ENCODE assay signal across 15 mouse cellular contexts in genomic region chr16:92786883-92787321, GRCm38 (mm10). TPM values are rescaled to one million over a fixed set of nuclear protein-coding genes. Genes with fewer than 3 reads are reported as not detected.
A peak's percentile ranks its signal among the peaks of the same experiment; 100 is the strongest.
DNase-seq lines count a peak whose midpoint lies in the region; ATAC-seq and TF ChIP-seq lines count a peak whose summit lies in the region.
"Had no signal": no experiment of that assay in that cellular context is flagged by ENCODE, and none has a peak within 500 bp of the region (broad histone marks: within the 10 kb centered on the region; RNA-seq: fewer than 3 reads in every experiment).

No protein-coding gene starts in this region.

- peak; percentile 74 for ATAC-seq in G1E (ENCODE audit: extremely low read depth, insufficient number of reproducible peaks, low FRiP score, poor library complexity, severe bottlenecking)
- peak; percentile 72 for ATAC-seq in inflammation-experienced regulatory T-cells, adult 6 months
- ATAC-seq in monocyte, adult 5-6 weeks (replicated peaks; ENCODE audit: insufficient number of reproducible peaks, low FRiP score, low TSS enrichment, poor library complexity, severe bottlenecking): 0 out of 2 replicates have a peak, but pooled peaks have one; percentile 45
- ATAC-seq in frontal cortex, adult (ENCODE audit: low TSS enrichment): no peak
- ATAC-seq in forebrain, embryonic 16.5 days: no peak

- H3K9me3 ChIP-seq in G1E (replicated peaks): no peaks in the 10 kb centered on the region
- H3K9me3 ChIP-seq in forebrain, embryonic 16.5 days (ENCODE audit: control insufficient read depth, low read length): no peaks in the 10 kb centered on the region
- H3K9me3 ChIP-seq: heart, embryonic 10.5 days; hindbrain, embryonic 12.5 days; stomach, embryonic 15.5 days had no signal

- peaks cover 88% of the 10 kb centered on the region for H3K36me3 ChIP-seq in G1E (replicated peaks)
- no peaks in the 10 kb centered on the region for H3K36me3 ChIP-seq in forebrain, embryonic 16.5 days (ENCODE audit: control insufficient read depth, insufficient read depth)
- H3K36me3 ChIP-seq: heart, embryonic 10.5 days; hindbrain, embryonic 12.5 days; stomach, embryonic 15.5 days had no signal

- H3K27me3 ChIP-seq in G1E (ENCODE audit: insufficient read depth, low read length): no peaks in the 10 kb centered on the region
- H3K27me3 ChIP-seq in forebrain, embryonic 16.5 days (replicated peaks; ENCODE audit: control insufficient read depth, insufficient read depth, low read length): no peaks in the 10 kb centered on the region
- H3K27me3 ChIP-seq: hindbrain, embryonic 12.5 days; stomach, embryonic 15.5 days had no signal

- H3K4me3 ChIP-seq in G1E (ENCODE audit: low read depth, low read length): no peak overlapping the region; the same call in 1 of the 2 replicates
- H3K4me3 ChIP-seq in forebrain, embryonic 16.5 days (replicated peaks; ENCODE audit: low read length): no peak overlapping the region
- H3K4me3 ChIP-seq: heart, embryonic 10.5 days; hindbrain, embryonic 12.5 days; layer of hippocampus, adult 2 months; stomach, embryonic 15.5 days had no signal

- TF ChIP-seq CTCF in G1E (IDR thresholded peaks at IDR 0.05; ENCODE audit: low read depth, low read length): no peak

- DNase-seq in lung, postnatal 36 days: peak; percentile 45
- no peak for DNase-seq in lung, postnatal 10 days
- DNase-seq in G1E (ENCODE audit: low spot score): peak; percentile 46
- DNase-seq in urinary bladder, postnatal 25 days (ENCODE audit: low spot score): no peak
- DNase-seq: cerebellum, adult 2 months; kidney, adult 8-10 months had no signal

- H3K27ac ChIP-seq in forebrain, embryonic 16.5 days (ENCODE audit: low read length): no peak overlapping the region
- H3K27ac ChIP-seq: heart, embryonic 10.5 days; hindbrain, embryonic 12.5 days; layer of hippocampus, adult 2 months had no signal

- peaks cover 93% of the 10 kb centered on the region for H3K4me1 ChIP-seq in G1E (ENCODE audit: insufficient read depth, low read depth, low read length)
- H3K4me1 ChIP-seq in forebrain, embryonic 16.5 days (replicated peaks; ENCODE audit: control insufficient read depth, insufficient read depth, low read length): no peaks in the 10 kb centered on the region

- no peak overlapping the region for H3K4me2 ChIP-seq in forebrain, embryonic 16.5 days (ENCODE audit: low read length)
- H3K4me2 ChIP-seq: hindbrain, embryonic 12.5 days; lung, embryonic 14.5 days; stomach, embryonic 15.5 days had no signal

- WGBS in forebrain, embryonic 16.5 days: 79% methylated on average over 5 of the region's 5 CpGs

- no peak overlapping the region for H3K9ac ChIP-seq in forebrain, embryonic 16.5 days (replicated peaks; ENCODE audit: low read depth, low read length)
- H3K9ac ChIP-seq: hindbrain, embryonic 12.5 days; lung, embryonic 14.5 days; stomach, embryonic 15.5 days had no signal

RNA-seq across cellular contexts. Expression of gene Runx1, which starts 39.0 kb away (rescaled TPM):
- 208 and 213 TPM in 2 replicates for total RNA-seq in G1E (2014; fragmentation: Nextera tagmentation)
- total RNA-seq in G1E (2017): 32.7 and 36.1 TPM in 2 replicates
- 158 and 168 TPM in 2 replicates for polyA plus RNA-seq in G1E (2012)
- polyA plus RNA-seq in inflammation-experienced regulatory T-cells, adult 6 months (2017; shearing (Covaris generic)): 10 to 100 TPM; 28.0 to 47.0 (median 44.5) TPM
- 48.6 to 147 TPM (median 77.3 TPM) in 3 replicates for total RNA-seq in monocyte, adult 5-6 weeks (2017)
- polyA plus RNA-seq in forebrain, embryonic 16.5 days (2015; fragmentation: Nextera tagmentation; extraction: Ambion mirVana): 0.48 and 0.52 TPM in 2 replicates

Comparison
In these comparisons a context has a peak if more than half of its experiments do, and no peak if none do; other contexts are left out.
1. DNase-seq: peak in lung, postnatal 36 days (single experiment) and G1E (single experiment); none in lung, postnatal 10 days (single experiment) and urinary bladder, postnatal 25 days (single experiment).
2. ATAC-seq: peak in G1E (single experiment), inflammation-experienced regulatory T-cells, adult 6 months (single experiment) and monocyte, adult 5-6 weeks (single experiment); none in frontal cortex, adult (single experiment) and forebrain, embryonic 16.5 days (single experiment).
3. RNA of gene Runx1, which starts 39.0 kb away (polyA plus RNA-seq): 158 to 168 TPM in G1E and 28.0 to 47.0 TPM in inflammation-experienced regulatory T-cells, adult 6 months; 0.48 to 0.52 TPM in forebrain, embryonic 16.5 days; every median in the first group is over 10 times any median in the second.